Mouse (Mus musculus) lung, postnatal 0 days (tissue): ENCODE measurements at regions not wholly inside any gene's neighbourhood (a gene's known extent, or its start where the extent isn't known, plus 50 kb on each side); places are given as distances from the start of the nearest gene placed in this dataset.

Experiments
- CTCF ChIP-seq: IDR thresholded peaks from 2 replicates; pipeline ENCODE4 v1.5.1; 2016; ENCODE audit warnings: antibody characterized with exemption, mild to moderate bottlenecking
- EP300 ChIP-seq: IDR thresholded peaks from 2 replicates; pipeline ENCODE4 v1.6.1; 2016; ENCODE audit warnings: antibody characterized with exemption, mild to moderate bottlenecking, control low read depth

DNA sequence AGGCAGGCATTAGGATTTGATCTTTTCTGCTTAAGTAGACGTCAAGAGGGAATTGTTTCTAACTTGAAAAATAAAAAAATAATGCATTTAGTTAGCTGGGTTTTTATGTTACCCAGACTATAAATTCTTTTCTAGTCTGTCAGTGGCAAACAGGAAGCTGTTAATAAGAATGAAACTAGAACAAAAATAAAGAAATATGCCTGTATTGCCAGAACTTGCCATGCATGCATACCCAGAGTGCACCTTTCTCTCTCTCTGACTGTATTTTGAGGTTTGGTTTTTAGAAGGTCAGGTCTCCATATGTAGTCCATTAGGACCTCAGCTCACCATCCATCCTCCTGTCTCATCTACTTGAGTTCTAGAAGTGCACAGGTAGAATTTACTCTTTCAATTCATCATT, 661.0 kb upstream of the Cblb start:
- TF ChIP-seq CTCF, result no peak
- no peak for TF ChIP-seq EP300
